16 mouse cellular contexts compared by ENCODE assay signal in the genomic region with DNA sequence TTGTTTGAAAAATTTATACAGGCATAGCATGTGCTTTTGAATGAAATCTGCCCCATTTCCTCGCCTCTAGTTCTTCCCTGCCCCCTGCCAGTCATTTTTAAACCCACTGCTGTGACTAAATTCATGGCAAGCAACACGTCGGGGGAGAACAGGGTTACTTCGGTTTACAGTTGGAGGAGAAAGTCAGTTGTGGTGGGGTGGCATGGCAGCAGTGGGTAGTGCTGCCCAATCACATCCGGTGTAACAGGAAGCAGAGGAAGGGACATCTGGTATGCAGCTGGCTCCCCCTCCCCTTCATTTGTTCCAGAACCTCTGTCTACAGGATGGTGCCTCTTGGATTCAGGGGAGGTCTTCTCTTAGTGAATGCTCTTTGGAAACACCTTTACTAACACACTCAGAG. TPM values are rescaled to one million over a fixed set of nuclear protein-coding genes. Genes with fewer than 3 reads are reported as not detected.
"Had no signal": no experiment of that assay in that cellular context is flagged by ENCODE, and none has a peak within 500 bp of the region (broad histone marks: within the 10 kb centered on the region; RNA-seq: fewer than 3 reads in every experiment).

No protein-coding gene starts in this region.

- H3K27me3 ChIP-seq: megakaryocyte, embryonic 14.5 days; midbrain, embryonic 15.5 days; neural tube, embryonic 12.5 days; stomach, embryonic 15.5 days had no signal

- H3K4me1 ChIP-seq: midbrain, embryonic 15.5 days; neural tube, embryonic 12.5 days had no signal

- ATAC-seq: midbrain, embryonic 15.5 days had no signal

- H3K27ac ChIP-seq: limb, embryonic 10.5 days; midbrain, embryonic 15.5 days; neural tube, embryonic 12.5 days; stomach, embryonic 15.5 days had no signal

- H3K9ac ChIP-seq: lung, embryonic 14.5 days; midbrain, embryonic 15.5 days; neural tube, embryonic 12.5 days; stomach, embryonic 15.5 days had no signal

- H3K36me3 ChIP-seq: limb, embryonic 10.5 days; midbrain, embryonic 15.5 days; neural tube, embryonic 12.5 days; stomach, embryonic 15.5 days had no signal

- H3K9me3 ChIP-seq: limb, embryonic 10.5 days; midbrain, embryonic 15.5 days; neural tube, embryonic 12.5 days; stomach, embryonic 15.5 days had no signal

- H3K4me2 ChIP-seq: liver, embryonic 11.5 days; lung, embryonic 14.5 days; midbrain, embryonic 11.5 days; midbrain, embryonic 15.5 days; neural tube, embryonic 12.5 days; stomach, embryonic 15.5 days had no signal

- H3K4me3 ChIP-seq: limb, embryonic 10.5 days; megakaryocyte, embryonic 14.5 days; midbrain, embryonic 15.5 days; neural tube, embryonic 12.5 days; stomach, embryonic 15.5 days had no signal

- DNase-seq: kidney, adult 18-20 months; kidney, postnatal 10 days; kidney, postnatal 4 days; lung, embryonic 14.5 days; lung, postnatal 10 days; lung, postnatal 4 days; spleen, adult 18-20 months had no signal

RNA-seq across cellular contexts. Expression of a gene that starts 25.6 kb away (rescaled TPM):
- total RNA-seq: monocyte, adult 5-6 weeks; neutrophil, adult 5-6 weeks had no signal
- polyA plus RNA-seq: midbrain, embryonic 11.5 days had no signal
